In genomic region chr5:116438328-116438727, GRCm38 (mm10) we compare ENCODE assay signal across 27 mouse cellular contexts. TPM values are rescaled to one million over a fixed set of nuclear protein-coding genes. Genes with fewer than 3 reads are reported as not detected.
"Had no signal": no experiment of that assay in that cellular context is flagged by ENCODE, and none has a peak within 500 bp of the region (broad histone marks: within the 10 kb centered on the region; RNA-seq: fewer than 3 reads in every experiment).

No protein-coding gene starts in this region.

- ATAC-seq: hindbrain, embryonic 16.5 days; inflammation-experienced regulatory T-cells, adult 6 months; intestine, embryonic 15.5 days; intestine, postnatal 0 days; liver, embryonic 12.5 days had no signal

- H3K27ac ChIP-seq: gastrocnemius, adult 2 months; heart, embryonic 10.5 days; hindbrain, embryonic 12.5 days; hindbrain, embryonic 14.5 days; intestine, embryonic 15.5 days; kidney, postnatal 0 days; limb, embryonic 13.5 days; limb, embryonic 15.5 days; liver, embryonic 12.5 days had no signal

- DNase-seq: gastrocnemius, adult 2 months; gastrocnemius, postnatal 10 days; gastrocnemius, postnatal 25 days; heart, adult 18-20 months; heart, postnatal 10 days; heart, postnatal 4 days; kidney, adult 18-20 months; kidney, adult 8-10 months; kidney, postnatal 14 days; kidney, postnatal 4 days; layer of hippocampus, adult 9-11 months; layer of hippocampus, postnatal 36 days; left cerebral cortex, postnatal 4 days had no signal

- H3K36me3 ChIP-seq: heart, embryonic 10.5 days; heart, embryonic 12.5 days; intestine, embryonic 15.5 days; limb, embryonic 13.5 days; limb, embryonic 15.5 days; liver, embryonic 12.5 days had no signal

- H3K9ac ChIP-seq: heart, embryonic 12.5 days; hindbrain, embryonic 12.5 days; hindbrain, embryonic 14.5 days; intestine, embryonic 15.5 days; limb, embryonic 13.5 days; limb, embryonic 15.5 days; liver, embryonic 12.5 days had no signal

- H3K4me2 ChIP-seq: heart, embryonic 12.5 days; hindbrain, embryonic 12.5 days; hindbrain, embryonic 14.5 days; intestine, embryonic 15.5 days; limb, embryonic 13.5 days; limb, embryonic 15.5 days; liver, embryonic 12.5 days had no signal

- H3K4me3 ChIP-seq: gastrocnemius, adult 2 months; heart, embryonic 10.5 days; heart, embryonic 12.5 days; hindbrain, embryonic 10.5 days; hindbrain, embryonic 12.5 days; intestine, embryonic 15.5 days; limb, embryonic 13.5 days; limb, embryonic 15.5 days; liver, embryonic 12.5 days had no signal

- H3K27me3 ChIP-seq: hindbrain, embryonic 12.5 days; intestine, embryonic 15.5 days; limb, embryonic 15.5 days had no signal

- H3K4me1 ChIP-seq: intestine, embryonic 15.5 days; liver, embryonic 12.5 days had no signal

- H3K9me3 ChIP-seq: heart, embryonic 10.5 days; heart, embryonic 12.5 days; hindbrain, embryonic 10.5 days; hindbrain, embryonic 12.5 days; intestine, embryonic 15.5 days; limb, embryonic 13.5 days; limb, embryonic 15.5 days; liver, embryonic 12.5 days had no signal

RNA-seq across cellular contexts. Expression of gene Hspb8, which starts 15.7 kb away (rescaled TPM):
- total RNA-seq: granulocyte monocyte progenitor cell, adult 5-6 weeks had no signal
- polyA plus RNA-seq: inflammation-experienced regulatory T-cells, adult 6 months had no signal
